Mouse (Mus musculus): ENCODE data around the gene Ppp2r2d. TPM values are rescaled to one million over a fixed set of nuclear protein-coding genes. Genes with fewer than 3 reads are reported as not detected.
A peak's percentile ranks its signal among the peaks of the same experiment; 100 is the strongest.

The Ppp2r2d gene
- polyA plus RNA-seq, 1 experiment from 2014 or later: 69.4 TPM

- Histone ChIP-seq H3K4me1 (peaks cover 39% of the 10 kb centered on the region), H3K4me3 (no peak overlapping the region), H3K36me3 (no peaks in the 10 kb centered on the region), H3K9me3 (no peaks in the 10 kb centered on the region), H3K4me2 (replicated peaks) (no peak overlapping the region; the same call in 1 of the 2 replicates), H3K27me3 (no peaks in the 10 kb centered on the region), H3K9ac (replicated peaks) (0 out of 2 replicates have a peak overlapping the region, but pooled peaks have one; percentile 24), H3K27ac (replicated peaks) (no peak overlapping the region)
- WGBS: 87% methylated on average over 4 of the region's 4 CpGs
- ATAC-seq (ENCODE audit: low FRiP score, low read depth): no peak
Observed at GRCm38 (mm10) chr7:138843421-138843820, 2.5 kb upstream of the Ppp2r2d start.

GRCm38 (mm10) chr7:138845111-138845510, 768 bp upstream of the Ppp2r2d start:
- ATAC-seq (ENCODE audit: low FRiP score, low read depth): no peak
- Histone ChIP-seq H3K4me2 (replicated peaks) (peak overlapping the region; percentile 79), H3K4me1 (peaks cover 42% of the 10 kb centered on the region), H3K9ac (replicated peaks) (peak overlapping the region; percentile 95), H3K9me3 (no peaks in the 10 kb centered on the region), H3K36me3 (0 out of 2 replicates have a peak, but pooled peaks cover 6% of the 10 kb centered on the region), H3K4me3 (peak overlapping the region; percentile 77), H3K27ac (replicated peaks) (peak overlapping the region; percentile 95; the same call in 1 of the 2 replicates), H3K27me3 (no peaks in the 10 kb centered on the region)
- WGBS: 48% methylated on average over 8 of the region's 8 CpGs

GRCm38 (mm10) chr7:138846502-138846991, 668 bp downstream of the Ppp2r2d start:
- WGBS: under 1% methylated on average over 52 of the region's 61 CpGs
- Histone ChIP-seq H3K36me3 (0 out of 2 replicates have a peak, but pooled peaks cover 15% of the 10 kb centered on the region), H3K27me3 (no peaks in the 10 kb centered on the region), H3K4me3 (peak overlapping the region; percentile 77), H3K27ac (replicated peaks) (peak overlapping the region; percentile 95), H3K9ac (replicated peaks) (peak overlapping the region; percentile 95), H3K9me3 (no peaks in the 10 kb centered on the region), H3K4me1 (peaks cover 42% of the 10 kb centered on the region), H3K4me2 (replicated peaks) (peak overlapping the region; percentile 92)
- peak; percentile 86 for ATAC-seq (ENCODE audit: low FRiP score, low read depth)

GRCm38 (mm10) chr7:138847316-138848027, 1.6 kb downstream of the Ppp2r2d start:
- Histone ChIP-seq H3K9ac (replicated peaks) (peak overlapping the region; percentile 95), H3K4me3 (peak overlapping the region; percentile 77), H3K4me2 (replicated peaks) (peak overlapping the region; percentile 92), H3K9me3 (no peaks in the 10 kb centered on the region), H3K36me3 (peaks cover 24% of the 10 kb centered on the region), H3K27me3 (no peaks in the 10 kb centered on the region), H3K4me1 (peaks cover 42% of the 10 kb centered on the region), H3K27ac (replicated peaks) (0 out of 2 replicates have a peak overlapping the region, but pooled peaks have one; percentile 95)
- 47% methylated on average over 13 of the region's 13 CpGs for WGBS
- no peak for ATAC-seq (ENCODE audit: low FRiP score, low read depth)

GRCm38 (mm10) chr7:138848028-138848920, 2.4 kb downstream of the Ppp2r2d start:
- Histone ChIP-seq H3K4me2 (replicated peaks) (peak overlapping the region; percentile 92), H3K4me3 (peak overlapping the region; percentile 77), H3K9me3 (no peaks in the 10 kb centered on the region), H3K4me1 (peaks cover 42% of the 10 kb centered on the region), H3K36me3 (peaks cover 32% of the 10 kb centered on the region), H3K27me3 (no peaks in the 10 kb centered on the region), H3K27ac (replicated peaks) (no peak overlapping the region), H3K9ac (replicated peaks) (peak overlapping the region; percentile 24; the same call in 1 of the 2 replicates)
- no peak for ATAC-seq (ENCODE audit: low FRiP score, low read depth)
- 87% methylated on average over 7 of the region's 7 CpGs for WGBS

- peaks cover 41% of the 10 kb centered on the region for H3K36me3 ChIP-seq
- H3K27ac ChIP-seq (replicated peaks): no peak overlapping the region
- no peaks in the 10 kb centered on the region for H3K27me3 ChIP-seq
- H3K4me1 ChIP-seq: peaks cover 26% of the 10 kb centered on the region
- no peak overlapping the region for H3K4me2 ChIP-seq (replicated peaks)
- no peak overlapping the region for H3K9ac ChIP-seq (replicated peaks)
- H3K9me3 ChIP-seq: no peaks in the 10 kb centered on the region
- no peak for ATAC-seq (ENCODE audit: low FRiP score, low read depth)
- no peak overlapping the region for H3K4me3 ChIP-seq
Observed at GRCm38 (mm10) chr7:138850083-138850482, 4.2 kb downstream of the Ppp2r2d start.

- no peaks in the 10 kb centered on the region for H3K27me3 ChIP-seq
- WGBS: 95% methylated on average over 4 of the region's 4 CpGs
- H3K9me3 ChIP-seq: no peaks in the 10 kb centered on the region
- H3K27ac ChIP-seq (replicated peaks): no peak overlapping the region
- H3K36me3 ChIP-seq: peaks cover 51% of the 10 kb centered on the region
- no peak for ATAC-seq (ENCODE audit: low FRiP score, low read depth)
- H3K4me1 ChIP-seq: peaks cover 7% of the 10 kb centered on the region
- no peak overlapping the region for H3K4me3 ChIP-seq
- no peak overlapping the region for H3K9ac ChIP-seq (replicated peaks)
- no peak overlapping the region for H3K4me2 ChIP-seq (replicated peaks)
Observed at GRCm38 (mm10) chr7:138853417-138854031, 7.6 kb downstream of the Ppp2r2d start.

- Histone ChIP-seq H3K27me3 (no peaks in the 10 kb centered on the region), H3K4me1 (peaks cover 5% of the 10 kb centered on the region; the same call in 1 of the 2 replicates), H3K9ac (replicated peaks) (no peak overlapping the region), H3K4me3 (no peak overlapping the region), H3K27ac (replicated peaks) (no peak overlapping the region), H3K36me3 (peaks cover 51% of the 10 kb centered on the region), H3K4me2 (replicated peaks) (no peak overlapping the region), H3K9me3 (no peaks in the 10 kb centered on the region)
- ATAC-seq (ENCODE audit: low FRiP score, low read depth): no peak
- 88% methylated on average over 2 of the region's 2 CpGs for WGBS
Observed at GRCm38 (mm10) chr7:138854201-138854600, 8.3 kb downstream of the Ppp2r2d start.

- 81% methylated on average over 2 of the region's 2 CpGs for WGBS
- Histone ChIP-seq H3K27ac (replicated peaks) (no peak overlapping the region), H3K4me2 (replicated peaks) (no peak overlapping the region), H3K9me3 (no peaks in the 10 kb centered on the region), H3K4me1 (no peaks in the 10 kb centered on the region), H3K9ac (replicated peaks) (no peak overlapping the region), H3K36me3 (peaks cover 46% of the 10 kb centered on the region), H3K4me3 (no peak overlapping the region), H3K27me3 (no peaks in the 10 kb centered on the region)
- ATAC-seq (ENCODE audit: low FRiP score, low read depth): no peak
Observed at GRCm38 (mm10) chr7:138856670-138857069, 10.8 kb downstream of the Ppp2r2d start.

GRCm38 (mm10) chr7:138863950-138864572, 18.2 kb downstream of the Ppp2r2d start:
- no peak overlapping the region for H3K4me2 ChIP-seq (replicated peaks)
- no peaks in the 10 kb centered on the region for H3K9me3 ChIP-seq
- WGBS: 86% methylated on average over 3 of the region's 3 CpGs
- no peaks in the 10 kb centered on the region for H3K27me3 ChIP-seq
- no peak for ATAC-seq (ENCODE audit: low FRiP score, low read depth)
- no peak overlapping the region for H3K4me3 ChIP-seq
- H3K27ac ChIP-seq (replicated peaks): no peak overlapping the region
- peaks cover 27% of the 10 kb centered on the region for H3K36me3 ChIP-seq
- H3K9ac ChIP-seq (replicated peaks): no peak overlapping the region
- H3K4me1 ChIP-seq: no peaks in the 10 kb centered on the region

GRCm38 (mm10) chr7:138864776-138865175, 18.9 kb downstream of the Ppp2r2d start:
- H3K4me2 ChIP-seq (replicated peaks): no peak overlapping the region
- H3K9me3 ChIP-seq: no peaks in the 10 kb centered on the region
- H3K36me3 ChIP-seq: peaks cover 33% of the 10 kb centered on the region
- H3K27me3 ChIP-seq: no peaks in the 10 kb centered on the region
- no peak overlapping the region for H3K27ac ChIP-seq (replicated peaks)
- WGBS: 94% methylated on average over 1 of the region's 1 CpGs
- H3K4me3 ChIP-seq: no peak overlapping the region
- no peak overlapping the region for H3K9ac ChIP-seq (replicated peaks)
- H3K4me1 ChIP-seq: no peaks in the 10 kb centered on the region
- no peak for ATAC-seq (ENCODE audit: low FRiP score, low read depth)

All from midbrain, embryonic 12.5 days (tissue).